Mouse (Mus musculus): Measurements from ENCODE around the gene Cela3a.

Gene Cela3a

DNA sequence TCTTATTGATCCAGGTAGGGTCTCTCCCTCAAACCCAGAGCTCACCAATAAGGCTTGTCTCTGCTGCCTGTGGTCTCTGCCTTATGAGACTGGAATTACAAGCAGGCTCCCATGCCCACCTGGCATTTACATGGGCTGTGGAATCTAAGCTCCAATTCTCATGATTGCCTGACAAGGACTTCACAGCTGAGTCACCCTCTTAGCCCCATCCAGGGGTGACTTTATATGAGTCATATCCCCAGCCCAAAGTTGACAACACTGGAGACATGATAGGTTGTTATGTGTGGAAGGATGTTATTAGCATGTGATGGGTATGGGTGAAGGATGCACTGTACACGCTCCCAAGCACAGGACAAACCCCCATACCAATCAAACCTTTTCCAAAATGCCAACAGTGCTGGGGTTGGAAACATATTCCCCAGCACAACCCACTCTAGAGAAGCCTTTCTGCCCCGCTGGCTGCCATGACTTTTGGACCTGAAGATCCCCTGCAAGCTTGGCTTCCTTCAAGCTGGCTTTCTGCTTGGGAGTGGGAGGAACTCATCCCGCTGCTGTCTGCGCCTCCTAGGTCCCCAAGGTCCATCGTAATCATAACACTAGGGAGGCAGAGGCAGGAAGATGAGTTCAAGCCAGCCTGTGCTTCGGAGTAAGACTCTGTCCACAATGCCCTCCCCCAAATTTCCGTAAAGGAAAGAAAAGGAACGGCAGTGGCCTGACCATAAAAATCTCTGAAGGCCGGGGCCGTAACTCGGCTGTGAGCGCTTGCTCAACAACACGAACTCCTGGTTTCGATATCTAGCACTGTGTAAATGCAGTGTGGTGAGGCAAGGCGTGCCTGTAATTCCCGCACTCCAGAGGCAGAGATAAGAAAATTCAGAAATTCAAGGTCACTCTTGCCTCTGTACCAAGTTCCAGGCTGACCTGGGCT is 37.7 kb downstream of the Cela3a start:
- no peak for DNase-seq (ENCODE audit: low spot score)

DNA sequence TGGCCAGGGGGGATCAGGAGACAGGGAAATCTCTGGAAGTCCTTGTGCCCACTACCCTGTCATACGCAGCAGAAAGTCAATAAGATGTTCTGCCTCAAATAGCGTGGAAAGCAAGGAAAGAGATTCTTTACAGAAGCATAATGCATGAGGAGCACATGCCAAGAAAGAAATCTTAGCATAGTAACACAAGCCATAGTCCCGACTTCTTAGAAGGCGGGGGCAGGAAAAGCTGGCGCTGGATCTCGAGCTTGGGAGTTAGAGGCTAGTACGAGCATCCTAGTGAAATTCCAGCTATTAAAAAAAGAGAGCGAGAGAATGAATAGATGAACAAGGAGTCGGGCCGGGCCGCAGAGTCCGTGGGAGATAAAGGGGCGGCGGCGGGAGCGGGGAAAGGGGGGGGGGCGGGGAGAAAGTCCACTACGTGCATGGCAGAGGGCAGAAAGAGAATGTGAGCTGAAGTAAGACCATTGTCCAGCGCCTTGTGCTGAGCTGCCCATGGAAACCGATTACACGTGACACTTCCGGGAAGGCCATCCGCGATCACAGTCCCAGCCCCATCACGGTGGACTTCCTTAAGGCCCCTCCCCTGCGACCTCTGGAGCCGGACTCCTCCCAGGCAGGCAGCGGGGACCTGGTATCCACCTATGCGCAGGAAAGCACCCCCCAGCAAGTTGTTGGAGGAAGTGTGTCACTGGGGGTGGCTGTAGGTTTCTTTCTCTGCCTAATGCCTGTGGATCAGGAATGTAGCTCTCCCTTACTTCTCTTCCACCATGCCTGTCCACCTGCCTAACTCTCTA is 39.4 kb downstream of the Cela3a start:
- DNase-seq (ENCODE audit: low spot score): peak; percentile 81

DNA sequence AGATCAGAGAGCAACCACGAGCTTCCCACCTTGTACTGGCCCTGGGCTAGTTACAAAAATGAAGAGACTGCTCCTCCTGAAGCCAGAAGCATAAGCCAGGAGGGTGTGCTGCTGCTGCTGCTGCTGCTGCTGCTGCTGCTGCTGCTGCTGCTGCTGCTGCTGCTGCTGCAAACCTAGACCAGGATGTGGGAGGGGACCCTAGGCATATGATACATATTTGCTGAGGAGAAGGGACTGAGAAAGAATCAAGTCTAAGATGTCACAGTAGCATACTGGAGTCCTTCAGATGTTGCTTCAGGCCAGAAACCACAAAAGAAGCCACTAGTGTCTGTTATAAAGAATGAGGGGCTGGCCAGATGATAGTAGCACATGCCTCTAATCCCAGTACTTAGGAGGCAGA is 41.4 kb downstream of the Cela3a start:
- no peak for DNase-seq (ENCODE audit: low spot score)

DNA sequence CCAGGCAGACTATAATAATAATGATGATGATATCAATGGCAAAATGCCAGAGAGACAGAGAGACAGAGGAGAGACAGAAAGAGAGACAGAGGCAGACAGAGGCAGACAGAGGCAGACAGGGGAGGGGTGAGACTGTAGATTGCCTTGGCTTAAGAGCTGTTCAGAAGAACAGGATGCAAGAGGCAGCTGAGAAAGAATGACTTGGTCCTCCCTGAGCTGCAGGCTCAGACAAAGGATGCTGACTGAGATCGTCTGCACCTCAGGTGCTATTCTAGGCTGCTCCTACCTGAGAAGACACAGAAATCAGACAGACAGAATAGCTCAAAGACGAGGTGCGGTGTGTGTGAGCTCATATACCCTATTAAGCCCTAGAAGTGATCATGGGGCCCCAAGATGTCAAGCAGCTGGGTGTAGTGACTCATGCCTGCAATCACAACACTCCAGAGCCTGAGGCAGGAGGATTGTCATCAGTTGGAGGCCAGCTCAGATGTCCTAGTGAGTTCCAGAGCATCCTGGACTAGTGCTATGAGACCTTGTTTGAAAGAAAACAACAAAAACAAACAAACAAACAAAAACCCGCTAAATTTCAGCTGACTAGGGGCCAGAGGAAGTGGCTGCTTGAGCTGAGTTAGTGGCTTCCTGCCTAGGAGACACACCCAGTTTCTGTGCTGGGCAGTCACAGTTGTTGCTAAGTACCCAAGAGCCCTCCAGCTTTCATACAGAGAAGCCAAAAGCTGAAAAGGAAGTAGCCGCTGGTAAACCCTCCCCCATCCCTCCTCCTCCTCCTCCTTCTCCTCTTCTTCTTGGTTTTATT is 42.1 kb downstream of the Cela3a start:
- no peak for DNase-seq (ENCODE audit: low spot score)

DNA sequence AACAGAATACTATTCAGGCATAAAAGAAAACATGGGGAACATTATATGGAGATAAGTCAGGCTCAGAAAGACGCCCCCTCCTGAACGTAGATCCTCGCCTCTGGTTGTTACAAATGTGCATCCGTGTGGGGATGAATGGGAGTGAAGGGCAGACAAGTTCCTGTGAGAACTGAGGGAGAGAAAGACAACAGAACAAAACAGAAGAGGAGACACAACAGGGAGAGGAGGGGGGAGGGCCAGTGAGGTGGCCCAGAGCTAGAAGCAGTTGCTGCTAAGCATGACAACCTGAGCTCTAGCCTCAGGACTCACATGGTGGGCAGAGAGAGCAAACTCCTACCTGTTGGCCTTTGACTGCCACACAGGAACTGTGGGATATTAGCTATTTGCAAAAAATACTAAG is 43.5 kb downstream of the Cela3a start:
- no peak for DNase-seq (ENCODE audit: low spot score)

DNA sequence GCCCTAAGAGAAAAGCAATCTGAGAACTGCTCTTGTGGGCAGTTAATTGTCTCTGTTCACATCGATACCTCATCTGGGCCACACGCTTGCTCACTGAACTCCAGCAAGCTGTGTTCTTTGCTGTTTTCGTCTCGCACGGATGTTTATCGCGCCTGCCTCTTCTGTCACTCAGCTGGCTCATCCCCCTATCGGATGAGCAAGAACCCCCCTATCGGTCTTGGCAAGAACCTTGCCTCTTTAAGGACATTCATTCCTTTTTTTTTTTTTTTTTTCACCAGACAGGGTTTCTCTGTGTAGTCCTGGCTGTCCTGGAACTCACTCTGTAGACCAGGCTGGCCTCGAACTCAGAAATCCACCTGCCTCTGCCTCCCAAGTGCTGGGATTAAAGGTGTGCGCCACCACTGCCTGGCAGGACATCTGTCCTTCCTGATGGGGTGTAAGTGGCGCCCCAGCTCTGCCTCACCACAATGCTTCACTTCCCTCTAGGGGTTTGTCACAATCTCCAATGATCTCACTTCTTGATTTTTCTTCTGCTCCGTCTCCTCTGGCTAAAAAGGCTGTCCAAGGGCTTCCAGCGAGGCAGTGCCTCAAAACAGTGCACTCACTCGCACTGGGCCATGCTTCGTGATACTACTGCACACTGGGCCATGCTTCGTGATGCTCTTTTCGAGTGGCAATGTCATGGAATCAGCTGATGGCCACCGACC is 44.1 kb downstream of the Cela3a start:
- DNase-seq (ENCODE audit: low spot score): no peak

DNA sequence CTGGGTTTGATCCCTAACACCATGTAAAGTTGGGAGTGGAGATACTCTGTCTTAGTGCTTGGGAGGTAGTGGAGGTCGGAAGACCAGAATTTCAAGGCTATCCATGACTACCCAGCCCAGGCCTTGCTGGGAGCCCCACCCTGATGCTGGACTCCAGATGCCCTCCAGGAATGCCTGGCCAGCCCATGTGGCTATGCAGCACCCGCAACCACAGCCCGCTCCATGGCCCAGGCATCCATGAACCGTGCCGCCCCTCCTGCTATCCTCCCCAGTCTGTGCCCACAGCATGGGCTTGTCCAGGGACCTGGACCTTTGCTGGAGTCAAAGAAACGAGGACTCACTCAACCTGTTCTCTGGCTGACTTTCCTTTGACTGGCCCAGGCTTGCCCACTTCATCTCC is 44.8 kb downstream of the Cela3a start:
- DNase-seq (ENCODE audit: low spot score): no peak

DNA sequence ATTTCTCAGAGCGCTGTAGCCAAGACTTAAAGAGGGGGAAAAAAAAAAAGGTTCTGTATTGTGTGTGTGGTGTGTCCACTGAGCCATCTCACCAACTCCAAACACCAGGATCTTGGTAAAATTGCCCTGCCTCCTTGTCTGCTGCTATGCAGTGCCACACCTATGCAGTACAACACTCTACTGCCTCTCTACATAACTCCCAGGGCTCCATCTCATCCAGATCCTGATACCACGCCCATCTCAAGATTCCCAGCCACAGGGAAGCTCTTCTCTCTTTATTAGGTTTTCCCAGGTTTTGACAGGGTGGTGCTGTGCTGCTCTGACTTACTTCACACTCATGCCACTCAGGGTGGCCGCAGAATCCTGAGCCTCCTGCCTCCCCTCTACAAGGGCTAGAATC is 48.6 kb downstream of the Cela3a start:
- no peak for DNase-seq (ENCODE audit: low spot score)

DNA sequence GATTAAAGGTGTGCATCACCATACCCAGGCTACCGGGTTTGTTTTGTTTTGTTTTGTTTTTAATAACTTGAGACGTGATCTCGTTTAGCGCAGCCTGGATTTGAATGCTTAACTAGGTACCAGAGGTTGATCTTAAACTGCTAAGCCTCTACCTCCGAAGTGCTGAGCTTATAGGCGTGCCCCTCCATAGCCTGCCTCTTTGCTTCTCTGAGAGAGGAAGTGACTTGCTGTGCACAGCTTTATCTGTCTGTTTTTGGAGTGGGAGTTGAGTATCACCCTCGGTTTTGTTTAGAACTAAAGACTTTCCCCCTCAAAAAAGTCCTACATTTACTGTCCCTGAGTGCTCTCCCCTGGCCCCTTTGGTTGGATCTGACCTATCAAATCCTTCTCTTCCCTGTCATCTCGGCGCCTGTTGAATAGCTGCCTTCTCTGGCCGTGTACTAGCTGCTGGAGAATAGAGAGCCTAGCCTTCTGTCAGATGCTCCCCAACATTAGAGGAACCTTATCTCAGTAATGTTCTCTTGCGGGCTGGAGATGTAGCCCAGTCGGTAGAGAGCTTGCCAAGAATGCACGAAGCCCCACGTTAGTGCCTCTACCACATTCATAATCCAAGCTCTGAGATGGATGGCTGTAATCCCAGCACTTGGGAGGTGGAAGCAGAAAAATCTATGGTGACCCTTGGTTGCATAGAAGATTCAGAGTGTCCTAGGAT is 51.1 kb downstream of the Cela3a start:
- DNase-seq (ENCODE audit: low spot score): no peak

DNA sequence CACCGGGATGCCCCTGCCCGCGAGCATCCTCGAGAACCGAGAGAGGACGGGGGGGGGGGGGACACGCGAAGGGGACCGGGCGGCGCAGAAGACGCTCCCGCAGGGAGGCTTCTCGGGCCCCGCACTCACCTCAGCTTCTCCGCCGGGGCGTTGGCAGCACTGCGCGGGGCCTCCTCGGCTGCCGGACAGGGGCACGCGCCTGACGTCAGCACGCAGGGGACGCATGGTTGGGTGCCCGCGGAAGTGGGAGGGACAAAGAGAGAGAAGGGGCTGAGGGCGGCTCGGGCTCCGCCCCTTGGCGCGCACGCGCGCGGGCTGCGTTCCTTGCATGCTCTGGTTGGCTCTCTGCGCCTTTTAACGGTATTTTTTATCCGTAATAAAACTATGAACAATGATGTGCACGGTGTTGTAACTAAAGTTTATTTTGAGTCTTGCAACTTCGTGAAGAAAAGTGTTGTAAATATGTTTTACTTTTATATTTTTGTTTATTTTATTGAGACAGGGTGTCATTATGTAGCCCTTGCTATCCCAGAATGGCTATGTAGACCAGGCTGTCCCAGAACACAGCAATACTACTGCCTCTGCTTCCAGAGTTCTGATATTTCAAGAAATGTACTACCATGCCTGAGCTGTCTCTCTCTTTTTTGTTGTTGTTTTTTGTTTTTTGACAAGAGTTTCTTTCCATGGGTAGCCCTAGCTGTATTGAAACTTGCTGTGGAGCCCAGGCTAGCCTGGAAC is 51.9 kb downstream of the Cela3a start, which contains the start of gene Cdc42:
Gene Cdc42, minus strand, starts transcription at position 204 of the 738 bp plus-strand sequence.
- DNase-seq (ENCODE audit: low spot score): peak; percentile 98

DNA sequence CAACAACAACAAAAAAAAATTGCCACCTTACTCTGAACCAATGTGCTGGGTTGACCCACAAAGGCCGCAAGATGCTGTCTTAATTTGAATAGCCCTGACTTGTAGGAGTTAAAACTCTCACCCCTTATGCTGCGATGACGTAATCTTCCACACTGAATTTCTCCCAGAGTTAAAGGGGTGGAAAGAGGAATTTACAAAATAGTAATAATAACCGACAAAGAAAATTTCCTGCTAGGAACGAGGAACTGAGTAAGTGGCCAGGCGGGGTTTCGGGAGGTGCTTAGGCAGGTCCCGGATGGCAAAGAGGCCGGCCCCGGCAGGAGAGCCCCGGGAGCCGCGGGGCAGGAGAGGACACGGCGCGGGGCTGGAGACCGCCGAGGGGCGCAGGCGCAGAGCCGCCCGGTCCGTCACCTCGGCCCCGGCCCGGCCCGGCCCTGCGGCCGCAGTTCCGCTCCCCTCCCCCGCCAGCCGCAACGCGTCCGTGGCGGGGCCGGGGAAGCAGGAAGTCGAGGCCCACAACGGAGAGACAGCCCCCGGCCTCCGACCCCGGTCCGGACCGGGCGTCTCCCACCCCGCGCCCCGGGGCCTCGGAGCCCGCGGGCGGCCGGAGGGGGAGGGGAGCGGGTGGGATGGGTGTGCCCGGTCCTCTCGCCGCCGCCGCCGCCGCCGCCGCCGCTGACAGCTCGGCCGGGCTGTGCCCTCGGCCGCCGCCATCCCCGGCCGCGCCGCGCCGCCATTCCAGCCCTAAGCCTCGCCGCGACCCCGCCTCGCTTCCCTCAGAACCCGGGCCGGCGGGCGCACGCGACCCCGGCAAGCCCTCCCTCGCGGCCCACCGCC is 52.7 kb downstream of the Cela3a start:
- peak; percentile 66 for DNase-seq (ENCODE audit: low spot score)

All from embryo, embryonic 10 days (tissue).